Mouse (Mus musculus) monocyte, adult 2 months (primary cell): ENCODE data around the gene Tulp2.

Source experiments
- DNase-seq, 2 experiments: peaks; one replicate each; pipeline ENCODE4 v3.0.0; 2022; ENCODE audit warnings: low spot score in 2 of 2, low read depth in 1 of 2

The Tulp2 gene

GRCm38 (mm10) chr7:45481374-45481927 lies at the start of gene Tulp2:
Gene Tulp2, plus strand, starts transcription at chr7:45481877.
- no peak for DNase-seq

GRCm38 (mm10) chr7:45433835-45434202 lies 47.9 kb upstream of the Tulp2 start:
- DNase-seq, result no peak

DNA sequence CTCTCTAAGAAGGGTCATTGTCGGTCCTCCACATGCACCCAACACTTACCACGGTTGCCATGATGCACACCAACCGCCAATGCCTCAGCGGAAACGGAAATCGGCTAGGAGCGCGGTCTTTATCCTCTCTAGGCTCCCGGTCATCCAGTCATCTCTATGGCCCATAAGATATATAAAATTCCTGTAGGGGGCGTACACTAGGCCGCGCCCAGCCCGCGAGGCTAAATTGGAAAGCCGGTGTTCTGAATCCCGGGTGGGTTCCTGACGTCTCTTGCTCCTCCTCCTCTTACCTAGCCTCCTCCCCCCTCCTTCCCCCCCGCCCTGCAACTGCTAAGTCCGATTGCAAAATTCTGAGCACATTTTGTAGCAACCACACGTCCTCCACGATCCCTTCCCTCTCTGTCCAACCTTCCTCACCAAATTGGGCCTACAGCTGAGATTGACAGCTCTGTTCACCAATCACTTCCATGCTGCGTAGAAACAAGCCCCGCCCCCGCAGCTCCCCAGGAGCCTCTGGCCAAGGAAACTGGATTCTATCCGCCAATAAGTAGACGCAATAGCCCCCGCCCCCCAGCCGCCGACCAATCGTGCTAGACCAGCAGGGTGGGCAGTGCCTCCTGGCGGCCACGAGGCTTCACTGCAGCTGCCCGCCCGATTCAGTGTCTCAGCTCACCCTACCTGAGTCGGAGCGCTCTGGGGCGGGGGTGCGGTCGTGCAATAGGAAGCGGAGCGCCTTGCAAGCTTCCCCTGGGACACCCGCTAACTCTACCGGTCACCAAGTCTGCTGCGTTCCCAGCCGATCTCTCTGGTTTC lies 47.3 kb upstream of the Tulp2 start, which contains the start of gene Gys1:
Gene Gys1 (plus strand): TSS at position 642 of the 813 bp plus-strand sequence.
- DNase-seq, result peak; percentile 99 to 100

DNA sequence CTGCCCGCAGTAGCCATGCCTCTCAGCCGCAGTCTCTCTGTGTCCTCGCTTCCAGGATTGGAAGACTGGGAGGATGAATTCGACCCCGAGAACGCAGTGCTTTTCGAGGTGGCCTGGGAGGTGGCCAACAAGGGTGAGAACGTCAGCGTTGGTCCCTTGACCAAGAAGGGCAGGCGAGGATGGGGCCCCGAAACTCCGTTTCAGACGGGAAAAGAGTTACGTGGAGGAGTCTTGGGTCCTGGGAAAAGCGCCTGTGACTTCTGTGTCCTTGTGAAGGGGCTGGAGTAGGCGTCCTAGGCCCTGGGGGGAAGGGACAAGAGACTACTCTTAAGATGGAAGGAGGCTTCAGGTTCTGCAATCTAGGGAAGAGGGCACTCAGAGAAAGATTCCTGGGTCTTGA lies 46.6 kb upstream of the Tulp2 start:
- DNase-seq, result no peak

DNA sequence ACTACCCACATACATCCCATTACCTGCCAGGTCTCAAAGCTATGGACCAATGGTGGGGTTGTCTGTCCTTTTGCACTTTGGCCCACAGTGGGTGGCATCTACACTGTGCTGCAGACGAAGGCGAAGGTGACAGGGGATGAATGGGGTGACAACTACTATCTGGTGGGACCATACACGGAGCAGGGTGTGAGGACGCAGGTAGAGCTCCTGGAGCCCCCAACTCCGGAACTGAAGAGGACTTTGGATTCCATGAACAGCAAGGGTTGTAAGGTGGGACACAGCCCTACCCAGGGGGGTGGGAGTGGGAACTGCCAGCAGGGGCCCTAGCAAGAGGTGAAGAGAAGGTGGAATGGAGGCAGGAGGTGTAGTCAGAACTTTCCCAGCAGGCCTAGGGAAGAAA lies 45.2 kb upstream of the Tulp2 start:
- DNase-seq, result no peak

- DNase-seq, result no peak
Observed at GRCm38 (mm10) chr7:45437046-45437445, 44.6 kb upstream of the Tulp2 start.

- DNase-seq, result no peak
Observed at GRCm38 (mm10) chr7:45437521-45438276, 44.0 kb upstream of the Tulp2 start, which contains the start of gene Ruvbl2. Gene Ruvbl2, minus strand, starts transcription at chr7:45438096.

DNA sequence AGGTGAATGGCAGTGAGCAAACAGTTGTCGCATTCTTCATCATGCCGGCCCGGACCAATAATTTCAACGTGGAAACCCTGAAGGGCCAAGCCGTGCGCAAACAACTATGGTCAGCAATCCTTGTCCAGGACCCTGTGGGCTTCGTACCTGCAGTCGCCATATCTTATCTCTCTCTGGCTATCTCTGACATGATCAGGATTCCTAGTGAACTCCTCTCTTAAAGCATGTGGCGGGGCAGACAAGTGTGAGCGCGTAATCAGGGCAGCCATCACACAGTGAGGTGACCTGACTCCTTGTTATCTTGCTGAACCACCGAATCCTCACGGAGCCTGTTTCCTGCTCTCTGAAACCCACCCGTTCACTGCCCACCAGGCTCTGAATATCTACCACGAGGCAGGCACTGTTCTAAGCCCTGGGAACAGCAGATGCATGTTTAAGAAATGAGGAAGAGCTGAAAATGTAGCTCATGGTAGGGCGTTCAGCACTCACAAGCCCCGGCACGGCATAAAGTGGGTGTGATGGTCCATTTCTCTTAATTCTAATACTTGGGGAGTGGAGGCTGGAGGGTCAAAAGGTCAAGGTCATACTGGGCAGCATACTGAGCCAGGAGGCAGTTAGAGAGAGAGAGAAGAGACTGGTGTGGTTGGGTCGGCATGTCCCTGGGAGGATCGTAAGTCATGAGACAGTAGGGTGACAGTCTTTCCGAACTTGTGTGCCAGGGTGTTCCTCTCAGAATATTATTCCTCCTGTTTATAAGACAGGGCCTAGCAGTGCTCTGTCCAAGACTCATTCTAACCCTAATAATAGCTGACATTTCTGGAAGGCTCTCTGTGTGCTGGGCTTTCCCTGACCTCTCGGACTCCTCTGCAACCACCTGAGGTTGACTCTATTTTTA lies 37.9 kb upstream of the Tulp2 start:
- no peak for DNase-seq

- no peak for DNase-seq
Observed at GRCm38 (mm10) chr7:45446589-45446988, 35.1 kb upstream of the Tulp2 start.

GRCm38 (mm10) chr7:45447325-45447990 lies 34.2 kb upstream of the Tulp2 start:
- no peak for DNase-seq

DNA sequence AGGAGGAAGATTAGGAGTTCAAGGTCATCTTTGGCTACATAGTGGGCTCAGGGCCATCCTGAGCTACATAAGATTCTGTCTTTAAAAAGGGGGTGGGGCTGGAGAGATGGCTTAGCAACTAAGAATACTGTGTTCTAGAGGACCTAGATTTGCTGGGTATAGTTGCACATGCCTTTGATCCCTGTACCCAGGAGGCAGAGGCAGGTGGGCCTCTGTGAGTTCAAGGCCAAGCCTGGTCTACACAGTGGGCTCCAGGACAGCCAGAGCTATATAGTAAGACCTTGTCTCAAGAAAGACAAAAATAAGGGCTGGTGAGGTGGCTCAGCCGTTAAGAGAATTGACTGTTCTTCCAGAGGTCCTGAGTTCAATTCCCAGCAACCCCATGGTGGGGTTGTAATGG lies 31.7 kb upstream of the Tulp2 start:
- DNase-seq, result no peak

DNA sequence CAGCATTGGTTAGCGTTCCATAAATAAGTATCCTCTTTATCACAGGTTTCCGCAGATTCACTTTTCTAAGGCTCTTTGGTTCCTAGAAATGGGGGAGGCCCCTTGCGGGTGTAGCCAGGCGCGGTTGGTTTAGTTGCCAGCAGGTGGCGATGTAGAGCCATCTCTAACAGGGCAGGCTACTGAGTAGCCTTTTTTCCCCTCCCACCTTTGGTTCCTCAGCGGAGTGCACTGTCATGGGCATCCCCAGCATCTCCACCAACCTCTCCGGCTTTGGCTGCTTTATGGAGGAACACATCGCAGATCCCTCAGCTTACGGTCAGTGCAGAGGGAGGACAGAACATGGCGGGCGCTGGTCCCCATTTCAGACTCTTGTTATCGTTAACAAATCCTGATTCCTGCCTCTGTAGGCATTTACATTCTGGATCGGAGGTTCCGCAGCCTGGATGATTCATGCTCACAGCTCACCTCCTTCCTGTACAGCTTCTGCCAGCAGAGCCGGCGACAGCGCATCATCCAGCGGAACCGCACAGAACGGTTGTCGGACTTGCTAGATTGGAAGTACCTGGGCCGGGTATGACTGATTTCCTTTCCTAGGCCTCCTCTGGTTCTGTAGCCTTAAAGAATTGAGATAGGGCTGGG lies 30.2 kb upstream of the Tulp2 start:
- DNase-seq, result peak; percentile 56 to 83

DNA sequence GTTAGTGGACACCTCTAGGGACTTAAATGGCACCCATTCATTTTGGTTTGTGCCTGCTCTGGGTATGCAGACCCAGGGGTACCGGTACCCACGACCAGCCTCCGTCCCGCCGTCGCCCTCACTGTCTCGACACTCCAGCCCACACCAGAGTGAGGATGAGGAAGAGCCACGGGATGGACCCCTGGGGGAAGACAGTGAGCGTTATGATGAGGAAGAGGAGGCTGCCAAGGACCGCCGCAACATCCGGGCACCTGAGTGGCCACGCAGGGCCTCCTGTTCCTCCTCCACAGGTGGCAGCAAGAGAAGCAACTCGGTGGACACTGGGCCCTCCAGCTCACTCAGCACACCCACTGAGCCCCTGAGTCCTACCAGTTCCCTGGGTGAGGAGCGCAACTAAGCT lies 26.7 kb upstream of the Tulp2 start:
- DNase-seq, result no peak

GRCm38 (mm10) chr7:45455932-45456696 lies 25.6 kb upstream of the Tulp2 start:
- DNase-seq, result no peak

DNA sequence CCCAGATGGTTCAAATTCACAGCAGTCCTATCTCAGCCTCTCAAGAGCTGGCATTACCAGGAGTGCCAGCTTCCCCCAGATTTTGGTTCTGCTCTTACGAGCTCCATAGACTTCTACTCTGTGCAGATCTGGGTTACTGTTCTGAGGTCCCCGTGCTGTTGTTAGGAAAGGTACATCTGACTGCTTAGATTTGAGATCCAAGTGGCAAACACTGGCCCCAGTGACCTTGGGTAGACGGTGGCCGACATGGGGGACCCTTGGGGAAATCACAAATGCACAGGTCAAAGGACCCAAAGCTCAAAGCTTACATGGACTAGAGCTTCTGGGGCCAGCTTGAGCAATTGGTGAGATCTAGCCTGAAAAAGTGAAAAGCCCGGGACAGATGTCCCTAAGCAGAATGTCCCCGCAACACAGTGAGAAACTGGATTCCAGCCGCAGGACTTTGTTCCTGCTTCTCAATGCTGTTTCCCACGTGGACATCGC lies 24.9 kb upstream of the Tulp2 start:
- DNase-seq, result no peak

GRCm38 (mm10) chr7:45457204-45458060 lies 24.2 kb upstream of the Tulp2 start:
- peak; percentile 71 for DNase-seq

DNA sequence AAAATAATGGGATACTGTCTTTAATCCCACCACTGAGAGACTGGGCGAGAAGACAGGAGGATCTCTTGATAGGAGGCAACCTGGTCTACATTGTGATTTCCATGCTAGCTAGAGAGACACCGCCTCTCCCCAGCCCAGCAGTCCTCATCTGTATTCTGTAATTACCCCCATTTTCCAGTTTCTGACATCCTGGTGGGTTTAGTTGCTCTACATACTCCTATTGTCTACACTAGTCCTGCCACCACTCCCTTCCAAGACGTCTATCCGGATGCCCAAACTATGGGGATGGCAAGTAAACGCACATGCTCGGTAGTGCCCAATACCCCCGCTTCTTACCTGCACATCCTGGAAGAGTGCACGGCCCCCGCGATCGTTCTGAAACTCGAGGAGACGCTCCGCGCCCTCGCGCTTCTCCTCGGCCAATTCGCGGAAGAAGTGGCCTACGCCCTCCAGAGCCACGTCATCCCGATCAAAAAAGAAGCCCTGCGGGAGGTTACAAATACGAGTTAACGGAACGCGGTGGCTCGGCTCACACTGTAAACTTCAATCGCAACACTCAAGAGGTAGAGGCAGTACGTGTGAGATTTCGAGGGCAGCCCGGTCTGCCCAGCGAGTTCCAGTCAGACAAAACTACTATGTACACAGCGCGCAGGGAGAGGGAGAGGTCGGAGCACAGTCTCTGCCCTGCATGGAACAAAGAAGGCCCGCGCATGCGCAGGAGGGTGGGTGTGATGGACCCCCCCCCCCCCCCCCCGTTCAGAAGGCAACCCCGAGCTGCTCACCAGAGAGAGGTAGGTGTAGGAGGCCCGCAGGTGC lies 22.7 kb upstream of the Tulp2 start:
- peak in 1 of 2 experiments; percentile 49 for DNase-seq
